Mouse (Mus musculus): ENCODE data around the gene Ust. TPM values are rescaled to one million over a fixed set of nuclear protein-coding genes. Genes with fewer than 3 reads are reported as not detected.

The Ust gene
- polyA plus RNA-seq, 1 experiment from 2014 or later: 4.1 TPM

GRCm38 (mm10) chr10:8283991-8284390 is 234.6 kb downstream of the Ust start:
- Histone ChIP-seq H3K4me1 (replicated peaks; ENCODE audit: control insufficient read depth, insufficient read depth, low read length) (peaks cover 9% of the 10 kb centered on the region; the same call in 1 of the 2 replicates), H3K27ac (ENCODE audit: low read length) (no peak overlapping the region), H3K36me3 (ENCODE audit: control insufficient read depth, insufficient read depth, low read length) (no peaks in the 10 kb centered on the region), H3K27me3 (ENCODE audit: control insufficient read depth, insufficient read depth, low read depth, low read length) (no peaks in the 10 kb centered on the region), H3K9ac (ENCODE audit: low read length) (no peak overlapping the region), H3K4me3 (ENCODE audit: low read length) (no peak overlapping the region), H3K9me3 (ENCODE audit: control insufficient read depth, low read length) (no peaks in the 10 kb centered on the region; the same call in 1 of the 2 replicates), H3K4me2 (ENCODE audit: low read depth, low read length) (no peak overlapping the region)
- no peak for ATAC-seq (ENCODE audit: low read depth)
- WGBS: 90% methylated on average over 3 of the region's 3 CpGs

- no peak overlapping the region for H3K4me2 ChIP-seq (ENCODE audit: low read depth, low read length)
- 78% methylated on average over 5 of the region's 5 CpGs for WGBS
- no peak overlapping the region for H3K9ac ChIP-seq (ENCODE audit: low read length)
- H3K36me3 ChIP-seq (ENCODE audit: control insufficient read depth, insufficient read depth, low read length): no peaks in the 10 kb centered on the region
- no peak overlapping the region for H3K27ac ChIP-seq (ENCODE audit: low read length)
- no peak for ATAC-seq (ENCODE audit: low read depth)
- H3K9me3 ChIP-seq (ENCODE audit: control insufficient read depth, low read length): no peaks in the 10 kb centered on the region
- H3K4me3 ChIP-seq (ENCODE audit: low read length): no peak overlapping the region
- H3K4me1 ChIP-seq (replicated peaks; ENCODE audit: control insufficient read depth, insufficient read depth, low read length): no peaks in the 10 kb centered on the region
- no peaks in the 10 kb centered on the region for H3K27me3 ChIP-seq (ENCODE audit: control insufficient read depth, insufficient read depth, low read depth, low read length)
These were observed 241.5 kb downstream of the Ust start for GRCm38 (mm10) chr10:8277094-8277493.

GRCm38 (mm10) chr10:8269681-8270080 is 248.9 kb downstream of the Ust start:
- Histone ChIP-seq H3K4me1 (replicated peaks; ENCODE audit: control insufficient read depth, insufficient read depth, low read length) (no peaks in the 10 kb centered on the region), H3K27me3 (ENCODE audit: control insufficient read depth, insufficient read depth, low read depth, low read length) (no peaks in the 10 kb centered on the region), H3K4me2 (ENCODE audit: low read depth, low read length) (no peak overlapping the region), H3K27ac (ENCODE audit: low read length) (no peak overlapping the region), H3K36me3 (ENCODE audit: control insufficient read depth, insufficient read depth, low read length) (no peaks in the 10 kb centered on the region), H3K9ac (ENCODE audit: low read length) (no peak overlapping the region), H3K9me3 (ENCODE audit: control insufficient read depth, low read length) (no peaks in the 10 kb centered on the region), H3K4me3 (ENCODE audit: low read length) (no peak overlapping the region)
- ATAC-seq (ENCODE audit: low read depth): no peak
- WGBS: 77% methylated on average over 4 of the region's 4 CpGs

- H3K4me2 ChIP-seq (ENCODE audit: low read depth, low read length): no peak overlapping the region
- H3K4me3 ChIP-seq (ENCODE audit: low read length): no peak overlapping the region
- no peaks in the 10 kb centered on the region for H3K27me3 ChIP-seq (ENCODE audit: control insufficient read depth, insufficient read depth, low read depth, low read length)
- WGBS: 32% methylated on average over 4 of the region's 4 CpGs
- no peaks in the 10 kb centered on the region for H3K9me3 ChIP-seq (ENCODE audit: control insufficient read depth, low read length)
- ATAC-seq (ENCODE audit: low read depth): peak; percentile 65; the same call in 1 of the 2 replicates
- no peak overlapping the region for H3K27ac ChIP-seq (ENCODE audit: low read length)
- H3K4me1 ChIP-seq (replicated peaks; ENCODE audit: control insufficient read depth, insufficient read depth, low read length): no peaks in the 10 kb centered on the region
- no peaks in the 10 kb centered on the region for H3K36me3 ChIP-seq (ENCODE audit: control insufficient read depth, insufficient read depth, low read length)
- H3K9ac ChIP-seq (ENCODE audit: low read length): no peak overlapping the region
These were observed 258.9 kb downstream of the Ust start for GRCm38 (mm10) chr10:8259716-8260115.

GRCm38 (mm10) chr10:8250005-8250404 is 268.6 kb downstream of the Ust start:
- no peaks in the 10 kb centered on the region for H3K27me3 ChIP-seq (ENCODE audit: control insufficient read depth, insufficient read depth, low read depth, low read length)
- H3K4me2 ChIP-seq (ENCODE audit: low read depth, low read length): no peak overlapping the region
- no peak overlapping the region for H3K9ac ChIP-seq (ENCODE audit: low read length)
- H3K4me3 ChIP-seq (ENCODE audit: low read length): no peak overlapping the region
- H3K36me3 ChIP-seq (ENCODE audit: control insufficient read depth, insufficient read depth, low read length): no peaks in the 10 kb centered on the region
- H3K4me1 ChIP-seq (replicated peaks; ENCODE audit: control insufficient read depth, insufficient read depth, low read length): no peaks in the 10 kb centered on the region
- no peaks in the 10 kb centered on the region for H3K9me3 ChIP-seq (ENCODE audit: control insufficient read depth, low read length)
- H3K27ac ChIP-seq (ENCODE audit: low read length): no peak overlapping the region
- 88% methylated on average over 3 of the region's 3 CpGs for WGBS
- ATAC-seq (ENCODE audit: low read depth): no peak

- Histone ChIP-seq H3K36me3 (ENCODE audit: control insufficient read depth, insufficient read depth, low read length) (no peaks in the 10 kb centered on the region), H3K4me3 (ENCODE audit: low read length) (no peak overlapping the region), H3K9me3 (ENCODE audit: control insufficient read depth, low read length) (no peaks in the 10 kb centered on the region), H3K27ac (ENCODE audit: low read length) (no peak overlapping the region), H3K4me1 (replicated peaks; ENCODE audit: control insufficient read depth, insufficient read depth, low read length) (peaks cover 4% of the 10 kb centered on the region; the same call in 1 of the 2 replicates), H3K27me3 (ENCODE audit: control insufficient read depth, insufficient read depth, low read depth, low read length) (no peaks in the 10 kb centered on the region), H3K9ac (ENCODE audit: low read length) (no peak overlapping the region), H3K4me2 (ENCODE audit: low read depth, low read length) (no peak overlapping the region)
- ATAC-seq (ENCODE audit: low read depth): peak; percentile 53; the same call in 1 of the 2 replicates
- WGBS: 16% methylated on average over 4 of the region's 4 CpGs
These were observed 276.3 kb downstream of the Ust start for GRCm38 (mm10) chr10:8242336-8242735.

- no peak overlapping the region for H3K4me3 ChIP-seq (ENCODE audit: low read length)
- H3K4me1 ChIP-seq (replicated peaks; ENCODE audit: control insufficient read depth, insufficient read depth, low read length): peaks cover 4% of the 10 kb centered on the region; the same call in 1 of the 2 replicates
- no peak overlapping the region for H3K4me2 ChIP-seq (ENCODE audit: low read depth, low read length)
- ATAC-seq (ENCODE audit: low read depth): no peak
- no peaks in the 10 kb centered on the region for H3K27me3 ChIP-seq (ENCODE audit: control insufficient read depth, insufficient read depth, low read depth, low read length)
- 57% methylated on average over 4 of the region's 4 CpGs for WGBS
- H3K9me3 ChIP-seq (ENCODE audit: control insufficient read depth, low read length): no peaks in the 10 kb centered on the region
- no peak overlapping the region for H3K27ac ChIP-seq (ENCODE audit: low read length)
- no peaks in the 10 kb centered on the region for H3K36me3 ChIP-seq (ENCODE audit: control insufficient read depth, insufficient read depth, low read length)
- no peak overlapping the region for H3K9ac ChIP-seq (ENCODE audit: low read length)
These were observed 277.9 kb downstream of the Ust start for GRCm38 (mm10) chr10:8240703-8241102.

- Histone ChIP-seq H3K27me3 (ENCODE audit: control insufficient read depth, insufficient read depth, low read depth, low read length) (no peaks in the 10 kb centered on the region), H3K27ac (ENCODE audit: low read length) (no peak overlapping the region), H3K36me3 (ENCODE audit: control insufficient read depth, insufficient read depth, low read length) (no peaks in the 10 kb centered on the region), H3K4me2 (ENCODE audit: low read depth, low read length) (no peak overlapping the region), H3K9me3 (ENCODE audit: control insufficient read depth, low read length) (no peaks in the 10 kb centered on the region), H3K4me3 (ENCODE audit: low read length) (no peak overlapping the region), H3K4me1 (replicated peaks; ENCODE audit: control insufficient read depth, insufficient read depth, low read length) (peaks cover 4% of the 10 kb centered on the region; the same call in 1 of the 2 replicates), H3K9ac (ENCODE audit: low read length) (no peak overlapping the region)
- WGBS: 2% methylated on average over 3 of the region's 3 CpGs
- ATAC-seq (ENCODE audit: low read depth): no peak; the same call in 1 of the 2 replicates
These were observed 278.4 kb downstream of the Ust start for GRCm38 (mm10) chr10:8240242-8240641.

- H3K4me1 ChIP-seq (replicated peaks; ENCODE audit: control insufficient read depth, insufficient read depth, low read length): peaks cover 12% of the 10 kb centered on the region; the same call in 1 of the 2 replicates
- H3K9ac ChIP-seq (ENCODE audit: low read length): no peak overlapping the region
- peak overlapping the region; percentile 47 for H3K27ac ChIP-seq (ENCODE audit: low read length)
- H3K4me3 ChIP-seq (ENCODE audit: low read length): no peak overlapping the region
- peak; percentile 74 for ATAC-seq (ENCODE audit: low read depth)
- 60% methylated on average over 10 of the region's 10 CpGs for WGBS
- H3K9me3 ChIP-seq (ENCODE audit: control insufficient read depth, low read length): no peaks in the 10 kb centered on the region
- no peaks in the 10 kb centered on the region for H3K27me3 ChIP-seq (ENCODE audit: control insufficient read depth, insufficient read depth, low read depth, low read length)
- no peak overlapping the region for H3K4me2 ChIP-seq (ENCODE audit: low read depth, low read length)
- H3K36me3 ChIP-seq (ENCODE audit: control insufficient read depth, insufficient read depth, low read length): no peaks in the 10 kb centered on the region
These were observed 281.6 kb downstream of the Ust start for GRCm38 (mm10) chr10:8236780-8237571.

All from lung, embryonic 16.5 days (tissue).